Mouse (Mus musculus): ENCODE data around the gene Kantr. TPM values are rescaled to one million over a fixed set of nuclear protein-coding genes. Genes with fewer than 3 reads are reported as not detected.
A peak's percentile ranks its signal among the peaks of the same experiment; 100 is the strongest.
"Not testable (repeated sequence)": the region's sequence is repeated elsewhere in the genome, so short reads cannot be mapped to it uniquely, and the experiment has no call there.

The Kantr gene
- polyA plus RNA-seq, 1 experiment from 2014 or later, result 14.8 TPM

DNA sequence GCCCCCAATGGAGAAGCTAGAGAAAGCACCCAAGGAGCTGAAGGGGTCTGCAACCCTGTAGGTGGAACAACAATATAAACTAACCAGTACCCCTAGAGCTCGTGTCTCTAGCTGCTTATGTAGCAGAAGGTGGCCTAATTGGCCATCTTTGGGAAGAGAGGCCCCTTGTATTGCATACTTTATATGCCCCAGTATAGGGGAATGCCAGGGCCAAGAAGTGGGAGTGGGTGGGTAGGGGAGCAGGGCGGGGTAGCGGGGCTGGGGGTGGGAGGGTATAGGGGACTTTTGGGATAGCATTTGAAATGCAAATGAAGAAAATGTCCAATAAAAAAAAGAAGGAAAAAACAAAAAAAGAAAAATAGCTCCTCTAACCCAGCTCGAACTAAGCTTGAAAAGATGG, 8.8 kb upstream of the Kantr start:
- Histone ChIP-seq H3K36me3 (peaks cover 29% of the 10 kb centered on the region), H3K4me3 (peak overlapping the region; percentile 48), H3K4me1 (peaks cover 21% of the 10 kb centered on the region), H3K27ac (replicated peaks) (peak overlapping the region; percentile 93), H3K27me3 (ENCODE audit: low read depth, poor library complexity, severe bottlenecking) (peaks cover 88% of the 10 kb centered on the region)
- H3K9me3 ChIP-seq (replicated peaks); DNase-seq (ENCODE audit: low spot score): not testable (repeated sequence)
- 53% methylated on average over 4 of the region's 4 CpGs for WGBS

DNA sequence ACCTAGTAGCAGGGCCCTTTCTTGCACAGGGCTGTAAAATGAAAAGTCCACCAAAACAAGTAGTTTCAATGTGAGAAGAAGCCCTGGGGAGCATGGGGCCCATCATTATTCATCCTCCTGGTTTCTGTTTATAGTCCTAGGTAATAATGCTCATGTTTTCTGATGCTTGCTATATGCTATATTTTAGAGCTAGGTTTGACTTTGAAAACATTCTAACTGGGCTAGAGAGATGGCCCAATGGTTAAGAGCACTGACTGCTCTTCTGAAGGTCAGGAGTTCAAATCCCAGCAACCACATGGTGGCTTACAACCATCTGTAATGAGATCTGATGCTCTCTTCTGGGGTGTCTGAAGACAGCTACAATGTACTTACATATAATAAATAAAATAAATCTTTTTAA, 2.1 kb upstream of the Kantr start:
- H3K4me3 ChIP-seq; H3K4me1 ChIP-seq; H3K36me3 ChIP-seq; DNase-seq (ENCODE audit: low spot score); H3K9me3 ChIP-seq (replicated peaks); H3K27ac ChIP-seq (replicated peaks): not testable (repeated sequence)
- H3K27me3 ChIP-seq (ENCODE audit: low read depth, poor library complexity, severe bottlenecking), result peaks cover 92% of the 10 kb centered on the region

DNA sequence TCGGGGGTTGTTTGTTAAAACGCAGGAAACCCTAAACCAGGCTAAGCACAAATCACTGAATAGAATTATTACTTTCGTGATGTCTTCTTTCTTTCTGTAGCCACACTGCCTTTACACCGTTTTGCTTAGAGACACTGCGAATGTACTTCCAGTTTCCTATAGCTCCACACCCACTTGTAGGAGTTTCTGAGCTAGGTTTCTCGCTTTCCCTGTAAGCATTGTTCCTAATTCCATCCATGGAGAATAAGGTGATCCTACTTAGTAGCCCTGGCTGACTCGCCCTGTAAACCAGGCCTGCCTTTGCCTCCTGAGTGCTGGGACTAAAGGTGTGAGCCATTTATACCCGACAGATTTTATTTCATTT, 376 bp upstream of the Kantr start:
- peaks cover 5% of the 10 kb centered on the region for H3K4me1 ChIP-seq
- no peaks in the 10 kb centered on the region for H3K9me3 ChIP-seq (replicated peaks)
- peaks cover 97% of the 10 kb centered on the region for H3K27me3 ChIP-seq (ENCODE audit: low read depth, poor library complexity, severe bottlenecking)
- DNase-seq (ENCODE audit: low spot score), result no peak
- 22% methylated on average over 8 of the region's 8 CpGs for WGBS
- H3K4me3 ChIP-seq, result peak overlapping the region; percentile 68
- H3K27ac ChIP-seq (replicated peaks), result peak overlapping the region; percentile 56; the same call in 1 of the 2 replicates
- H3K36me3 ChIP-seq, result no peaks in the 10 kb centered on the region

DNA sequence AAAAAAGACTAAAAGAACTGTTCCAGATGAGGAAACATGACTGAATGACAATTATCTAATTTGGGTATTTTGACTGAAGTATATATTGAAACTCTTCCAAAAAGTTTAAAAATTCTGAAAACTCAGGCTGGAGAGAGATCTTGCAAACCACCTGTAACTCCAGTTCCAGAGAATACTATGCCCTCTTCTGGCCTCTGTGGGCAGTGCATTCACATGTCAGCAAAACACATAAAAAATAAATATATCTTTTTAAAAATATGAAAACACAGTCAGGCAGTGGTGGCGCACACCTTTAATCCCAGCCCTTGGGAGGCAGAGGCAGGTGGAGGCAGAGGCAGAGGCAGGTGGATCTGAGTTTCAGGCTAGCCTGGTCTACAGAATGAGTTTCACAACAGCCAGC, 3.7 kb downstream of the Kantr start:
- WGBS, result 97% methylated on average over 1 of the region's 1 CpGs
- H3K27me3 ChIP-seq (ENCODE audit: low read depth, poor library complexity, severe bottlenecking), result peaks cover 100% of the 10 kb centered on the region
- no peaks in the 10 kb centered on the region for H3K9me3 ChIP-seq (replicated peaks)
- DNase-seq (ENCODE audit: low spot score), result no peak
- 0 out of 2 replicates have a peak, but pooled peaks cover 2% of the 10 kb centered on the region for H3K36me3 ChIP-seq
- H3K4me1 ChIP-seq, result peaks cover 5% of the 10 kb centered on the region
- no peak overlapping the region for H3K27ac ChIP-seq (replicated peaks)
- H3K4me3 ChIP-seq, result no peak overlapping the region

DNA sequence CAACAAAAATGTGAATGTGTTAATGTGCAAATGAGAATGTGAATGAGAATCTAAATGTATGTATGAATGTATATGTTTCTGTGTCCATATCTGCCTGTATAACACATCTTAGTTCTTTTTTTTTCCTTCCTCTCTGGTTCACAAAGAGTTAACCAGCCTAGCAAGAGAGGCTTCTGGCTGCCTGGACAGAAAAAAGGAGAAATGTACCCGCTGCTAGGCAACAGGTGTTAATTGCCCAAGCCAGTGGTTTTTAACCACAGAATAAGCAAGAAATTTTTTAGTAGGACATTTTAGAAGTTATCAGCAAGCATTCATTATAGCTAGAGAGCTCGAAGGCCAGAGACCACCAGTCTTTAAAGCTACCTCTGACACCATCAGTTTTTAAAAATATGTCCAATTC, 4.5 kb downstream of the Kantr start:
- Histone ChIP-seq H3K27me3 (ENCODE audit: low read depth, poor library complexity, severe bottlenecking) (peaks cover 100% of the 10 kb centered on the region), H3K27ac (replicated peaks) (no peak overlapping the region), H3K9me3 (replicated peaks) (no peaks in the 10 kb centered on the region), H3K4me3 (no peak overlapping the region), H3K36me3 (0 out of 2 replicates have a peak, but pooled peaks cover 2% of the 10 kb centered on the region), H3K4me1 (peaks cover 5% of the 10 kb centered on the region)
- DNase-seq (ENCODE audit: low spot score), result no peak
- 68% methylated on average over 2 of the region's 2 CpGs for WGBS

DNA sequence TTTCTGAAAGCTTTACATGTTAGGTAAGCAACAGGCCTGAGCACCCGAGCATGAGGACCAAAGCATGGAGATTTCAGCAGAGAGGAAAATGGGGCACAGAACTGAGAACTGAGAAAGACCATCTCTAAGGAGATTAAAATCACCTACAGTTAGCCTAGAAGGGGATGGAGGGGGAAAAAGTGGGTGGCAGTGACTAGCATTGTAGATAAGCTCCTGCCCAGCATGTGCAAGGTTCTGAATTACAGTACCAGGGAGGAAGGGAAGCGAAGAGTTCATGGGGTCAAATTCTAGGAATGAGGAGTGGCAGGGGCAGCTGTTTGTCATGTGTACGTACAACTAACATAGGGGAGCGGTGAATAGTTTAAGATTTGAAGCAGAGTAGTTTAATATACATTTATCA, 6.8 kb downstream of the Kantr start:
- no peak overlapping the region for H3K4me3 ChIP-seq
- DNase-seq (ENCODE audit: low spot score), result no peak
- no peaks in the 10 kb centered on the region for H3K9me3 ChIP-seq (replicated peaks)
- H3K27ac ChIP-seq (replicated peaks), result no peak overlapping the region
- WGBS, result 91% methylated on average over 4 of the region's 4 CpGs
- no peaks in the 10 kb centered on the region for H3K4me1 ChIP-seq
- 0 out of 2 replicates have a peak, but pooled peaks cover 2% of the 10 kb centered on the region for H3K36me3 ChIP-seq
- peaks cover 98% of the 10 kb centered on the region for H3K27me3 ChIP-seq (ENCODE audit: low read depth, poor library complexity, severe bottlenecking)

DNA sequence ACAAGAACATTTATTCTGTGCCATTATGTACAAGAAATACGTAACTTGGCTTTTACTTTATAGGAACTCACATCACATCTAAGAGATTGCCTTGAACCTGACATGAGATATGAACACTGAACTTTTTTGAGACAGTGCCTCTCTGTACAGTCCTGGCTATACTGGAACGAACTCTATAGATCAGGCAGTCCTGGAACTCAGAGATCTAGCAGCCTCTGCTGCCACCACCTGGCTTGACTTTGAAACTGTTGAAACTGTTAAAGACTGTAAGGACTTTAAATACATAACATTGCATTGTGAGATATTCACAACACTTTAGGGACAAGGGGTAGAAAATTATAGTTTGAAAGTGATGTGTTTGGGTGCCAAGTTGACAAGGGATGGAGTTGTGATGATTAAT, 19.4 kb downstream of the Kantr start:
- no peaks in the 10 kb centered on the region for H3K9me3 ChIP-seq (replicated peaks)
- DNase-seq (ENCODE audit: low spot score), result no peak
- no peak overlapping the region for H3K4me3 ChIP-seq
- 84% methylated on average over 2 of the region's 2 CpGs for WGBS
- H3K36me3 ChIP-seq, result no peaks in the 10 kb centered on the region
- H3K27me3 ChIP-seq (ENCODE audit: low read depth, poor library complexity, severe bottlenecking), result peaks cover 64% of the 10 kb centered on the region
- no peak overlapping the region for H3K27ac ChIP-seq (replicated peaks)
- H3K4me1 ChIP-seq, result no peaks in the 10 kb centered on the region

DNA sequence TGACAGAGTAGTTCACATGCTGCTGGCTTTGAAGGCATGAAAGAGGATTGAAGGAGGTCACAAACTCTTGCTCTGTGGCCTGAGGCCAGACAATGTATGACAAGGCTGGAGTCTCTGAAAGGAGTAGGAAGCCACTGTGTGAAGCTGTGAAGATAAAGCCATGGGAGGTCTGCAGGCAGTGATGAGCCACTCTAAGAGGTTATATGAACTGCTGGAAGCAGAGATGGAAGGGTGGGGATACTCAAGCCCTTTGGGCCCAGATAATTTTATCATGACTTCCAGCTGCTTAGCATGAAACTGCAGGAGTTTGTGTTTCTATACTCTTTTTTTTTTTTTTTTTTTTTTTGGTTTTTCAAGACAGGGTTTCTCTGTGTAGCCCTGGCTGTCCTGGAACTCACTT, 19.9 kb downstream of the Kantr start:
- Histone ChIP-seq H3K27ac (replicated peaks) (no peak overlapping the region), H3K4me3 (no peak overlapping the region), H3K9me3 (replicated peaks) (no peaks in the 10 kb centered on the region), H3K27me3 (ENCODE audit: low read depth, poor library complexity, severe bottlenecking) (peaks cover 69% of the 10 kb centered on the region), H3K4me1 (no peaks in the 10 kb centered on the region), H3K36me3 (no peaks in the 10 kb centered on the region)
- no peak for DNase-seq (ENCODE audit: low spot score)

DNA sequence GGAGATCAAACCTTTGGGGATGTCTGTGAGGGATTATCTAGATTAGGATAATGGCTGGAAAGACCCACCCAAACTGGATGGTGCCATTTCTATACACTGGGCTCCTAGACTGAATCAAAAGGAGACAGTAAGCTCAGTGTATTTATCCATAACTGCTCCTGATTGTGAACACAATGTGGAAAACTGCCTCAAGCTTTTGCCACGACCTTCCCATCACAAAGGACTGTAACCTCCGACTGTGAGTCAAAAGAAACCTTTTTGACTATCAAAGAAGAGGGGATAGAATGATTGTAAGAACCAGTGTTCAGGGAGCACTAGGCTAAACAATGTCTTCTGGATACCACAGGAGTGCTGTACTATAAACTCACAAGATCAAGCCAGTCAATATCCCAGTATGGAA, 21.1 kb downstream of the Kantr start:
- Histone ChIP-seq H3K9me3 (replicated peaks) (no peaks in the 10 kb centered on the region), H3K4me1 (no peaks in the 10 kb centered on the region), H3K4me3 (no peak overlapping the region), H3K27ac (replicated peaks) (no peak overlapping the region), H3K27me3 (ENCODE audit: low read depth, poor library complexity, severe bottlenecking) (peaks cover 81% of the 10 kb centered on the region), H3K36me3 (no peaks in the 10 kb centered on the region)
- 78% methylated on average over 2 of the region's 2 CpGs for WGBS
- DNase-seq (ENCODE audit: low spot score), result no peak

DNA sequence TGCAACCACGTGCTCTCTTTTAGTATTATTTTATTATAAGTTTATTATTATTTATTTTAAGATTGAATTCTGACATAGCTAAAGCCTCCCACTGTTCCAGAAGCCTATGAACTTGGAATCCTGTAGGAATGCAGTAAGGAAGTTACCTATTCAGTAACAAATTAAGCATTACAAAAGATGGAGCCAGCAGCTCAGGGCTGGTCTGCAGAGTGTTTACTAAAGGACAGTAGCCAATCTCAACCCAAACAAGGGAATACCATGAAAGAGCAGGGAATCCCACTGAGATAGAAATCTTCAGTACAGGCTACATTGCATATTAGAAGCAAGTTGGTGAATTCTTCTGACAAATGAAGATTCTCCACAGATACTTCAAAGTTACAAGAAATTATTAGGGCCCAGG, 40.3 kb downstream of the Kantr start:
- not testable (repeated sequence) for H3K4me1 ChIP-seq; H3K27ac ChIP-seq (replicated peaks); DNase-seq (ENCODE audit: low spot score); H3K36me3 ChIP-seq; H3K4me3 ChIP-seq; H3K9me3 ChIP-seq (replicated peaks)
- 64% methylated on average over 1 of the region's 1 CpGs for WGBS
- peaks cover 26% of the 10 kb centered on the region for H3K27me3 ChIP-seq (ENCODE audit: low read depth, poor library complexity, severe bottlenecking)

DNA sequence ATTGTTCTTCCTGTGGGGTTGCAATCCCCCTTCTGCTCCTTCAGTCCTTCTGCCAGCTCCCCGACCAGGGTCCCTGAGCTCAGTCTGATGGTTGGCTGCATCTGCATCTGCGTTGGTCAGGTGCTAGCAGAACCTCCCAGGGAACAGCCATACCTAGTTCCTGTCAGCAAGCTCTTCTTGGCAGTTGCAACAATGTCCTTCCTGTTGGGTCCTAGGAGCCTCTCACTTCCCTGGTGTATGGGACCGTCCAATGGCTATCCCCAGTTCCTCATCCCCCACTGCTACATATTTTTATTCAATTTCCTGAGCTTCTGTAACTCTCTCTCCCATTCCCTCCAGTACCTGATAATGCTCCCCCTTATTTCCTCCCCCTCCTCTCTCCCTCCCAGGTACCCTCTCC, 42.5 kb downstream of the Kantr start:
- H3K27ac ChIP-seq (replicated peaks), result no peak overlapping the region
- 76% methylated on average over 3 of the region's 3 CpGs for WGBS
- H3K27me3 ChIP-seq (ENCODE audit: low read depth, poor library complexity, severe bottlenecking), result peaks cover 19% of the 10 kb centered on the region
- H3K4me1 ChIP-seq, result no peaks in the 10 kb centered on the region
- H3K9me3 ChIP-seq (replicated peaks), result no peaks in the 10 kb centered on the region
- no peak overlapping the region for H3K4me3 ChIP-seq
- no peak for DNase-seq (ENCODE audit: low spot score)
- H3K36me3 ChIP-seq, result no peaks in the 10 kb centered on the region

DNA sequence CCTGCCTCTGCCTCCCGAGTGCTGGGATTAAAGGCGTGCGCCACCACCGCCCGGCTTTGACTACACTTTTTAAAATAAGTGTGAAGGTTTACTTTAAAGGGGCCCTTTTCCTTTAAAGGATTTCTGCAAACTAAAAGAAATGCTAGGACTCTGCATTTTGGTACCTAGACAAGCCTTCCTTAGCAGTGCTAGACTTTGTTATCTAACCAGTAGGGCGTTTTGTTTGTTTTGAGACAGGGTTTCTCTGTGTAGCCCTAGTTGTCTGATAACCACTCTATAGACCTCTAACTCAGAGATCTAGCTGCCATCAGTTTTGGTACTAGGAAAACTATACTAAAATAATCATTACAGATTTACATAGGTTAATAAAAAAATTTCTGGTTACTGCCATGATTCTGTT, 47.9 kb downstream of the Kantr start:
- DNase-seq (ENCODE audit: low spot score), result no peak
- Histone ChIP-seq H3K27me3 (ENCODE audit: low read depth, poor library complexity, severe bottlenecking) (peaks cover 27% of the 10 kb centered on the region), H3K4me3 (no peak overlapping the region), H3K36me3 (peaks cover 25% of the 10 kb centered on the region), H3K27ac (replicated peaks) (no peak overlapping the region), H3K4me1 (no peaks in the 10 kb centered on the region), H3K9me3 (replicated peaks) (no peaks in the 10 kb centered on the region)
- WGBS, result 93% methylated on average over 6 of the region's 6 CpGs

DNA sequence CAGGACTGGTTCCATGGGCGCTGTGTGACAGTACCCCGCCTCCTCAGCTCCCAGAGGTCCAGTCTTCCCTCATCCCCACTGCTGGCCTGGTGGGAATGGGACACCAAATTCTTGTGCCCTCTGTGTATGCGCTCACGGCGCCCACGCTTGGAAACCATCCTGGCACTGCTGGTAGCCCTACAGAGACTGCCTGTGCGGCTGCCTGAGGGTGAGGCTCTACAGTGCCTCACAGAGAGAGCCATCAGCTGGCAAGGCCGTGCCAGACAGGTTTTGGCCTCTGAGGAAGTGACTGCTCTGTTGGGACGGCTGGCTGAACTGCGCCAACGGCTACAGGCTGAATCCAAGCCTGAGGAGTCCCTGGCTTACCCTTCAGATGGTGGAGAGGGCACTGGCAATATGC, 56.1 kb downstream of the Kantr start:
- Histone ChIP-seq H3K9me3 (replicated peaks) (no peaks in the 10 kb centered on the region), H3K4me3 (no peak overlapping the region), H3K36me3 (peaks cover 100% of the 10 kb centered on the region), H3K4me1 (no peaks in the 10 kb centered on the region), H3K27me3 (ENCODE audit: low read depth, poor library complexity, severe bottlenecking) (peaks cover 71% of the 10 kb centered on the region), H3K27ac (replicated peaks) (no peak overlapping the region)
- over 99% methylated on average over 11 of the region's 11 CpGs for WGBS
- no peak for DNase-seq (ENCODE audit: low spot score)
